Mouse (Mus musculus) liver, embryonic 11.5 days (tissue): ENCODE measurements around the gene 4921509C19Rik. TPM values are rescaled to one million over a fixed set of nuclear protein-coding genes. Genes with fewer than 3 reads are reported as not detected.
"Not testable (repeated sequence)": the region's sequence is repeated elsewhere in the genome, so short reads cannot be mapped to it uniquely, and the experiment has no call there.

Experiments used
- ATAC-seq: fragments of 200-750 bp; cut with Nextera tagmentation; replicated peaks from 2 replicates; pipeline ENCODE4 v1.8.0; 2017; ENCODE audit warnings: moderate number of reproducible peaks, mild to moderate bottlenecking, moderate TSS enrichment, moderate library complexity; ENCODE audit not compliant: low FRiP score
- DNase-seq: peaks from one replicate; pipeline ENCODE4 v3.0.0-alpha.2; 2017; ENCODE audit warnings: low spot score
- H3K27ac ChIP-seq: fragments of 300-500 bp; sonication (generic); 2 replicates; pipeline ENCODE4 v1.5.1; 2014; ENCODE audit warnings: mild to moderate bottlenecking, low read depth, low read length, control low read depth
- H3K27me3 ChIP-seq: fragments of 300-500 bp; sonication (generic); replicated peaks from 2 replicates; pipeline ENCODE4 v1.6.1; 2014; ENCODE audit warnings: low read length, mixed read lengths; ENCODE audit not compliant: control insufficient read depth, insufficient read depth
- H3K36me3 ChIP-seq: fragments of 300-500 bp; sonication (generic); 2 replicates; pipeline ENCODE4 v1.6.1; 2014; ENCODE audit warnings: mild to moderate bottlenecking, low read length, moderate library complexity, mixed read lengths; ENCODE audit not compliant: control insufficient read depth, insufficient read depth
- H3K4me1 ChIP-seq: fragments of 300-500 bp; sonication (generic); replicated peaks from 2 replicates; pipeline ENCODE4 v1.6.1; 2014; ENCODE audit warnings: low read length, mixed read lengths; ENCODE audit not compliant: control insufficient read depth, insufficient read depth
- H3K4me2 ChIP-seq: fragments of 300-500 bp; sonication (generic); 2 replicates; pipeline ENCODE4 v1.6.1; 2014; ENCODE audit warnings: mild to moderate bottlenecking, control low read depth, moderate library complexity
- H3K4me3 ChIP-seq: fragments of 300-500 bp; sonication (generic); 2 replicates; pipeline ENCODE4 v1.5.1; 2014; ENCODE audit warnings: low read depth, low read length, control low read depth
- H3K9ac ChIP-seq: fragments of 300-500 bp; sonication (generic); 2 replicates; pipeline ENCODE4 v1.6.1; 2014; ENCODE audit warnings: low read depth, low read length, control low read depth
- H3K9me3 ChIP-seq: fragments of 300-500 bp; sonication (generic); 2 replicates; pipeline ENCODE4 v1.6.1; 2016; ENCODE audit warnings: low read length, inconsistent platforms, mixed read lengths; ENCODE audit not compliant: control insufficient read depth
- WGBS: fragments of 180-500 bp; shearing (Covaris S2); extraction: QIAGEN DNeasy Blood & Tissue Kit; methylation state at CpG from one replicate; pipeline ENCODE4 v1.1.7; 2014; 5-methylcytosine and 5-hydroxymethylcytosine counted together
- polyA plus RNA-seq: library from polyadenylated mRNA; unstranded; fragments of >200 nt; fragmentation: Nextera tagmentation; extraction: Ambion mirVana; gene quantifications from 2 replicates; pipeline ENCODE4 v1.2.1, GENCODE M21; 2014

The 4921509C19Rik gene
- polyA plus RNA-seq, 1 experiment from 2014 or later: not detected

DNA sequence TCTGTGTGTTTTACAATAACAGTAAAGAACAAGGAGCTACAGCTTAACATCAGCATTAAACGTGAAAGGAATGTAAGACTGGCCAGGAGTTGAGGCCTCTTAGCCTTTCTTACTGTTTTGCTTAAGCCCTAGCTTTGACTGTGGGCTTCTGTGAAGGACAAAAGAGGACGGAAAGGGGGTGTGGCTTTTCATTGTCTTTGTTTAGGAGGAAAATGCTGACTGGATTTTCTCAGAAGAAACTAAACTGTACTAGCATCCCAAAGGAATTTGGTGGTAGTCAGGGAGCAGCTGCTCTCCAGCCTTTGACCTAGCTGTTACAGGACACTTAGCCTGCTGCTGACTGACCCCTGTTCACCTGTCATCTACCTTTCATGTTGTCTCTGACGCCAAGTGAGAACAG is 22.4 kb upstream of the 4921509C19Rik start:
- Histone ChIP-seq H3K9me3 (no peaks in the 10 kb centered on the region), H3K4me2 (no peak overlapping the region), H3K4me3 (no peak overlapping the region), H3K27ac (no peak overlapping the region), H3K9ac (no peak overlapping the region), H3K27me3 (no peaks in the 10 kb centered on the region), H3K36me3 (peaks cover 25% of the 10 kb centered on the region), H3K4me1 (peaks cover 15% of the 10 kb centered on the region; the same call in 1 of the 2 replicates)
- no peak for DNase-seq
- 78% methylated on average over 3 of the region's 3 CpGs for WGBS
- ATAC-seq: no peak

- Histone ChIP-seq H3K4me3 (peak within 1 kb of the TSS; percentile 82), H3K27ac (no peak within 1 kb of the TSS), H3K4me1 (peaks cover 5% of the 10 kb centered on the region; the same call in 1 of the 2 replicates), H3K4me2 (peak within 1 kb of the TSS; percentile 74), H3K9me3 (no peaks in the 10 kb centered on the region), H3K27me3 (no peaks in the 10 kb centered on the region), H3K36me3 (peaks cover 8% of the 10 kb centered on the region), H3K9ac (peak within 1 kb of the TSS; percentile 79)
- ATAC-seq: peak; percentile 100
- DNase-seq: peak; percentile 93
- WGBS: under 1% methylated on average over 73 of the region's 73 CpGs
Measured at GRCm38 (mm10) chr2:151494035-151494803, 18.3 kb upstream of the 4921509C19Rik start, which contains the start of gene Nsfl1c. Gene Nsfl1c, plus strand, starts transcription at chr2:151494182.

- ATAC-seq: no peak
- no peak for DNase-seq
- Histone ChIP-seq H3K4me2 (no peak overlapping the region), H3K9me3 (no peaks in the 10 kb centered on the region), H3K4me1 (no peaks in the 10 kb centered on the region), H3K27ac (no peak overlapping the region), H3K36me3 (no peaks in the 10 kb centered on the region), H3K27me3 (no peaks in the 10 kb centered on the region), H3K9ac (no peak overlapping the region), H3K4me3 (no peak overlapping the region)
Measured at GRCm38 (mm10) chr2:151486496-151486895, 10.5 kb upstream of the 4921509C19Rik start.

- H3K4me3 ChIP-seq, H3K9me3 ChIP-seq, H3K36me3 ChIP-seq, ATAC-seq, H3K27ac ChIP-seq, H3K4me2 ChIP-seq, H3K27me3 ChIP-seq, H3K4me1 ChIP-seq, H3K9ac ChIP-seq, DNase-seq: not testable (repeated sequence)
- WGBS: 71% methylated on average over 4 of the region's 4 CpGs
Measured at GRCm38 (mm10) chr2:151434971-151435370, 41.0 kb downstream of the 4921509C19Rik start.

DNA sequence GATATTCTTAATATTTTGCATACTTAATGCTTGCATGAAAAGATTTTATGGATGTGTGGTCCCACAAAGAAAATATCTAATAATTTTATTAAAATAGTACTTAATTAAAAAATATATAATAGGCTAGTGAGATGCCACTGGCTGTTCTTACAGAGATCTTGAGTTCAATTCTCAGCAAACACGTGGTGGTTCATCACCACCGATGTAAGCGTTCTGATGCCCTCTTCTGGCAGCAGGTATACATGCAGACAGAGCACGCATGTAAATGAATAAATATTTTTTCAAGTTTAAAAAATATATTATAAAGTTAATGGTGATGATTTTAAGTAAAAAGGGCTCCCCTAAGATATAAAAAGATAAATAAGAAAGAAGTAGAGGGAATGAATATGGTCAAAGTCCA is 41.8 kb downstream of the 4921509C19Rik start:
- H3K27ac ChIP-seq, DNase-seq, H3K9ac ChIP-seq, H3K4me1 ChIP-seq, H3K27me3 ChIP-seq, ATAC-seq, H3K9me3 ChIP-seq, H3K4me3 ChIP-seq, H3K36me3 ChIP-seq, H3K4me2 ChIP-seq: not testable (repeated sequence)
- WGBS: 54% methylated on average over 4 of the region's 4 CpGs

Other genes starting within 250 kb of the 4921509C19Rik start
- gene Nsfl1c, start 18.0 kb upstream of the 4921509C19Rik start, polyA plus RNA-seq: 193 and 198 TPM in 2 replicates
- 428 and 455 TPM in 2 replicates for gene Fkbp1a, start 66.3 kb upstream of the 4921509C19Rik start, polyA plus RNA-seq
- gene Sdcbp2, start 96.5 kb upstream of the 4921509C19Rik start, polyA plus RNA-seq: 0.60 TPM in 1 of 2 replicates, not detected in the other
- gene Snph, start 156.4 kb upstream of the 4921509C19Rik start, polyA plus RNA-seq: 0.36 and 0.56 TPM in 2 replicates
- gene Rad21l, start 192.4 kb upstream of the 4921509C19Rik start, polyA plus RNA-seq: not detected in 2 replicates
- 0.32 and 0.62 TPM in 2 replicates for gene Tmem74b, start 225.9 kb upstream of the 4921509C19Rik start, polyA plus RNA-seq